Mouse (Mus musculus) thymus, postnatal 0 days (tissue): Measurements from ENCODE around the gene Dexi. TPM values are rescaled to one million over a fixed set of nuclear protein-coding genes. Genes with fewer than 3 reads are reported as not detected.

ENCODE experiments used
- DNase-seq: peaks from one replicate; pipeline ENCODE4 v3.0.0-alpha.2; 2015; ENCODE audit warnings: low spot score
- polyA plus RNA-seq: library from polyadenylated mRNA; unstranded; fragments of >200 nt; fragmentation: Nextera tagmentation; extraction: Ambion mirVana; gene quantifications from 2 replicates; pipeline ENCODE4 v1.2.1, GENCODE M21; 2015

Dexi gene
- polyA plus RNA-seq, 1 experiment from 2014 or later: 35.2 TPM

DNA sequence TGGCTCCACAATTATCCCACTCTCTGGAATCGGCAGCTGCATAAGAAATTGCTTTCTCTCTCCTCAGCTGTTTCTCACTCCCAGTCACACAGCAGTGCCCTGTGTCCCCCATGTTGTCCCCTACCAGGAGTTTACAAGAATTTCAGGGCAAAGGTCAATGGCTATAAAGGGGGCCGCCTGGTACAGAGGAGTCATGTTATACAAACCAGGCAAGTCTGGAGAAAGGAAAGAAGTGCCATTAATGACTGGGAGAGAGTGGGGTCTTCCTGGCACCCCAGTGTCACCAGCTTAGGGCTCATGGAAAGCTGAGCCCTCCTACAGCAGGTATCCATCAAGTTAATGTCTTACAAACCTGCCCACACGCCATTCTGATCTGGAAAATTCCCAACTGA, 88.3 kb downstream of the Dexi start:
- no peak for DNase-seq

DNA sequence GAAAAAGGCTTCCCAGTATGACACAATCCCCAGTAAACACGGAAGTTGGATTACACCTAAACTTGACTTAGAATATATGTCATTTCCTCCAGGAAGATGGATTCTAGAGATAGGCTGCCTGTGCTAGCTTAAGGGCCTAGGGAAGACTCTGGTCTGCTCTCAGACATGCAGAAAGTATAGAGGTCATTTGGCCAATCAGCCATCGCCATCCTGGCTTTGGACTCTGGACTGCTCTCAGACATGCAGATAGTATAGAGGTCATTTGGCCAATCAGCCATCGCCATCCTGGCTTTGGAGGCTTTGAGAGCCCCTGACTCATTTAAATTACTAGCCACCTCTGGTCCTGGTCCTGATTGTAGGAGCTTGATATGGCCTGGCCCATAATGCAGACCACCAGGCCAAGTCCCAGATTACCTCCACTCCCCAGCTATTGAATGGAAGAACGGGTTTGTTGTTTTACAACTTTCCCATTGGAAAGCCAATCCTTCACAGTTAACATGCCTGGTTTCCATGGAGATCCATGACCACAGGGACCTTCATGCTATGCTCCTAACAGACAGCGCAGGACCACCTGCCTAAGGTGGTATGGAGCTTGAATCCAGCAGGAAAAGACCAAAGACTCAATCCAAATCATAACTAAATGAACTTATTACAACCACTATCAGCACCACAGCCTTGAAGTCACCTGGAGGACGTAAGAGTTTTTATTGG, 88.8 kb downstream of the Dexi start:
- no peak for DNase-seq

Other genes with a start within 250 kb of the Dexi start
- gene Emp2, start 229.1 kb downstream of the Dexi start, polyA plus RNA-seq: 5.1 and 5.3 TPM in 2 replicates
- gene Tekt5, start 147.6 kb downstream of the Dexi start, polyA plus RNA-seq: 1.3 and 1.6 TPM in 2 replicates
- gene Nubp1, start 131.1 kb downstream of the Dexi start, polyA plus RNA-seq: 87.5 and 87.9 TPM in 2 replicates
- gene Tvp23a, start 95.7 kb downstream of the Dexi start, polyA plus RNA-seq: 3.1 and 3.6 TPM in 2 replicates
- gene Ciita, start 63.0 kb downstream of the Dexi start, polyA plus RNA-seq: 21.1 and 22.6 TPM in 2 replicates
- gene Clec16a, start 2.3 kb upstream of the Dexi start, polyA plus RNA-seq: 38.5 and 50.7 TPM in 2 replicates
- 146 and 184 TPM in 2 replicates for gene Socs1, start 242.5 kb upstream of the Dexi start, polyA plus RNA-seq
- 3.7 and 4.5 TPM in 2 replicates for gene Tnp2, start 245.6 kb upstream of the Dexi start, polyA plus RNA-seq
- gene Prm3, start 247.9 kb upstream of the Dexi start, polyA plus RNA-seq: not detected in 2 replicates